Mouse (Mus musculus): ENCODE data around the gene Safb2. TPM values are rescaled to one million over a fixed set of nuclear protein-coding genes. Genes with fewer than 3 reads are reported as not detected.

Safb2 gene
- polyA plus RNA-seq, 1 experiment: 60.9 TPM

DNA sequence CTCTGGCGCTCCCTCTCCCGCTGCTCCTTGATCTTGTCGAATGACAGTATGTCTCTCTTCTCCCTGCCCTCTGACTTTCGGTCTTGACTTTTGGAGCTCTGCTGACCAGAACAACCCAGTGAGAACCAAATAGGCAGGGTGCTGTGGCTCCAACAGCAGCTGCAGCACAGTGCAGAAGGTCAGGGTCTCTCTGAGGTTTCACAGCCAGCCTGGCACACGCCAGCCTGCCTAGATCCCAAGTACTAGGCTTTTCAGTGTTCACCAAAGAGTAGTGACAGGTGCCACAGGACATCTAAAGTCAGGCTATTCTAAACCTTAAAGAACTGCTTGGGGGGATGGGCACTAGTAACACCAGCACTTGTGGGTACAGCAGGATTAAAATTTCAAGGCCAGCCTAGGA is 17.5 kb downstream of the Safb2 start:
- Histone ChIP-seq H3K4me1 (ENCODE audit: control insufficient read depth, insufficient read depth, low read length) (no peaks in the 10 kb centered on the region), H3K27ac (ENCODE audit: insufficient read depth, low read length) (no peak overlapping the region), H3K4me3 (ENCODE audit: insufficient read depth, low read length) (no peak overlapping the region)
- no peak for TF ChIP-seq CTCF (IDR thresholded peaks at IDR 0.05; ENCODE audit: borderline replicate concordance, insufficient read depth, low read length)

DNA sequence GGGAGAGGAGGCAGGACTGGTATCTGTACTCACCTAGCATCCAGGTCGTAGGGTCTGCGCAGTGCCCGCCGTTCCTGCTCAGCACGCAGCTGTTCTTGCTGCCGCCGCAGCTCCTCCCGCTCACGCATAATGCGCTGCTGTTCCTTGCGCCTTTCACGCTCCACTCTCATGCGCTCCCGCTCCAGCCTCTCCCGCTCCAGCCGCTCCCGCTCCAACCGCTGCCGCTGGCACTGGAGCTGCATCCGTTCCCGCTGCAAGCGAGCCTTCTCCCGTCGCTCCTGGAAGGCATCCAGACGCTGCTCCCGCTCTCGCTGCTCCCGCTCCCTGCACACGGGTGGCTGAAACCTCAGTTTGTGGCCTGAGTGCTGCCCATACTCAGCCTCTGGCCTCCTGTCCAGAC is 18.1 kb downstream of the Safb2 start:
- no peak overlapping the region for H3K4me3 ChIP-seq (ENCODE audit: insufficient read depth, low read length)
- H3K4me1 ChIP-seq (ENCODE audit: control insufficient read depth, insufficient read depth, low read length): no peaks in the 10 kb centered on the region
- no peak for TF ChIP-seq CTCF (IDR thresholded peaks at IDR 0.05; ENCODE audit: borderline replicate concordance, insufficient read depth, low read length)

DNA sequence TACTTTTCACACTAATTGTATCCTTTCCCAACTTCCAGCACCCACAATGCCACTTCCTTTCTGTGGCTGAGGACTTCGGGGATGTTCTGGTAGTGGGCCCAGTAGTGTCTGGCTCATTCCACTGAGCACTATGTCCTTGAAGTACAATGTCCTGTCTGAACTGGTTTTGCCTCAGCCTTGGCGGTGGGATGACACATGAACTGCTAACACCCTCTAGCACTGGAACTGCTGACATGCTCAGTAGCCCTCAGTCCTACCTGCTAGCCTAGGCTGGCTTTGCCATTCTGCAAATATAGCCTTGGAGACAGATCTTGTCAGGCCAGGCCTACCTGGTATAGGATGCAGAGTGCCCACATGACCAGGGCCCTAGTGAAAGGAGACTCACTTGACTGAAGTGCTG is 22.5 kb downstream of the Safb2 start:
- no peak overlapping the region for H3K4me3 ChIP-seq (ENCODE audit: insufficient read depth, low read length)
- H3K27ac ChIP-seq (ENCODE audit: insufficient read depth, low read length): no peak overlapping the region
- no peaks in the 10 kb centered on the region for H3K4me1 ChIP-seq (ENCODE audit: control insufficient read depth, insufficient read depth, low read length)
- TF ChIP-seq CTCF (IDR thresholded peaks at IDR 0.05; ENCODE audit: borderline replicate concordance, insufficient read depth, low read length) (no peak), POLR2A (IDR thresholded peaks at IDR 0.05; ENCODE audit: low read depth, low read length) (no peak)

More for the DNA sequence above, 18.1 kb downstream of the Safb2 start:
- no peak overlapping the region for H3K27ac ChIP-seq (ENCODE audit: insufficient read depth, low read length)

DNA sequence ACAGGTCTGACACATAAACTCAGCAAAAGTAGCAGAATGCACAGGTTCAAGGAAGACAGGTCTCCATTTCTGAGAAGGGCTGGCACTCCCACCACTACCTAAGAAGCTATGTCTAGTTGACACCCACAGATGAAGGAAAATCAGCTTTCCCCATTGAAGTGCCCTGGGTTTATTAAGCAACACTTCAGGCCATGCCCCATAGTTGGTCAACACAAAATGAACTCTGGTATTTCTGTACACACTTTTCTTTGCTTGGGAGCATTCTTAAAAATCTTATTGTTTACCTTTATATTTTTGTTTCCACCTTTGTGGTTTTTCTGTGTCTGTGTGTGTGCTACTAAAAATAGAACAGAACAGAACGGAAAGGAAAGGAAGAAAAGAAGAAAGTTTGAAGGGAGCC is 24.3 kb downstream of the Safb2 start:
- no peak overlapping the region for H3K27ac ChIP-seq (ENCODE audit: insufficient read depth, low read length)
- TF ChIP-seq POLR2A (IDR thresholded peaks at IDR 0.05; ENCODE audit: low read depth, low read length) (no peak), CTCF (IDR thresholded peaks at IDR 0.05; ENCODE audit: borderline replicate concordance, insufficient read depth, low read length) (no peak)
- no peaks in the 10 kb centered on the region for H3K4me1 ChIP-seq (ENCODE audit: control insufficient read depth, insufficient read depth, low read length)
- no peak overlapping the region for H3K4me3 ChIP-seq (ENCODE audit: insufficient read depth, low read length)

DNA sequence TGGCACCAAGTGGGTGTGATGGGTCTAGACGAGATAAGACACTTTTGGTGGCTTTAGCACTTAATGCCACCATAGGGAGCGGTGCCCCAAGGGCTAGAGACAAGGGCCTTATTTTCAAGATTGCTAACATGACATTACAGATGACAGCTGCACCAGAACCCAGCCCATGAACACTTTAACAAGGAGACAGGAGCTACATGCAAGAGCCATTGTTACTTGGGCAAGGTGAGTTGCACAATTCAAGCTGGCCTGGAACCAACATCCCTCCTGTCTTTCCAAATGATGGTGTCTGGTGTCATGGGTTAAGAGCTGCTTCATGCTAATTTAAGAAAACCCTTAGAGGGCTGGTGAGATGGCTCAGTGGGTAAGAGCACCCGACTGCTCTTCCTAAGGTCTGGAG is 25.0 kb downstream of the Safb2 start:
- H3K27ac ChIP-seq (ENCODE audit: insufficient read depth, low read length): no peak overlapping the region
- no peak for TF ChIP-seq POLR2A (IDR thresholded peaks at IDR 0.05; ENCODE audit: low read depth, low read length)
- TF ChIP-seq CTCF (IDR thresholded peaks at IDR 0.05; ENCODE audit: borderline replicate concordance, insufficient read depth, low read length): no peak

DNA sequence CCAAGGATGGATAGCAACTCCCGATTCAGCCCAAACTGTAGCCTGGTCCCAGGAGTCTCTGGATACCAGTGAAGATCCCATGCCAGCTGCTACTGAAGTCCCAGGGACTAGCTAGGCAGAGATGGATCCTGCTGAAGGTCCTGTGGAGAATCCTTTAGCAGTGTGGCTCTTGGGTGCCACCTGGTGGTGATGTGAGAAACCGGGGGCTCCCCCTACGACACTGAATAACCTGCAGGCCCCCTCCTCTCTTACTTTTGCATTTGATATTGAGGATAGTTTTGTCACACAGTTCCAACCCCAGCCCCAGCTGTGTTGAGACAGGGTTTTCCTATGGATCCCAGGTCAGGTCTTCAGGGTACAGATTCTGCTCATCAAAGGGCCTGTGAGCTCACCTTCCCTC is 25.9 kb downstream of the Safb2 start:
- H3K4me3 ChIP-seq (ENCODE audit: insufficient read depth, low read length): no peak overlapping the region
- H3K27ac ChIP-seq (ENCODE audit: insufficient read depth, low read length): no peak overlapping the region
- H3K4me1 ChIP-seq (ENCODE audit: control insufficient read depth, insufficient read depth, low read length): no peaks in the 10 kb centered on the region
- TF ChIP-seq POLR2A (IDR thresholded peaks at IDR 0.05; ENCODE audit: low read depth, low read length) (no peak), CTCF (IDR thresholded peaks at IDR 0.05; ENCODE audit: borderline replicate concordance, insufficient read depth, low read length) (peak; percentile 49; the same call in 1 of the 2 replicates)

More for the DNA sequence above, 25.0 kb downstream of the Safb2 start:
- H3K4me1 ChIP-seq (ENCODE audit: control insufficient read depth, insufficient read depth, low read length): no peaks in the 10 kb centered on the region
- no peak overlapping the region for H3K4me3 ChIP-seq (ENCODE audit: insufficient read depth, low read length)

DNA sequence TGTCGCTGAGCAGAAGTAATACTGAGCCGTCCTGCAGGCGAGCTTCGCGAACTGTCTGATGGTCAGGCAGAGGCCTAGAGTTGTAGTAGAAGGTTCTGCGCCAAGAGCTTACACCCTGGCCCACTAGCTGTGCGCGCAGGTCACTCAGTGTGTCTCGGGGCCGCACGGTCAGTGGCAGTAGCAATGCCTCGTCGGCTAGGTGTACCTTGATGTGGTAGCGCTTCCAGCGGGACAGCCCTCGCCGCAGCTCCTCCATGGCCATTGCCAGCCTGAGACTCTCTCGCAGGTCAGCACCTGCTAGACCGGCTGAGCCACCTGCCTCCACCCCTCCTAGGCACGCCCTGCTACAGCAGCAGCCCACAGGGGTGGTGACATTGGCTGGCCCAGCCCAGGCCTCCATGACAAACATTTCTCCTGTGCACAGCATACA is 30.2 kb downstream of the Safb2 start, which contains the start of gene Gm20219:
Gene Gm20219, minus strand, starts transcription at position 266 of the 430 bp plus-strand sequence.
- Histone ChIP-seq H3K4me3 (ENCODE audit: insufficient read depth, low read length) (no peak within 1 kb of the TSS), H3K4me1 (ENCODE audit: control insufficient read depth, insufficient read depth, low read length) (no peaks in the 10 kb centered on the region), H3K27ac (ENCODE audit: insufficient read depth, low read length) (no peak within 1 kb of the TSS)
- no peak for TF ChIP-seq CTCF (IDR thresholded peaks at IDR 0.05; ENCODE audit: borderline replicate concordance, insufficient read depth, low read length)
- no peak for TF ChIP-seq POLR2A (IDR thresholded peaks at IDR 0.05; ENCODE audit: low read depth, low read length)

DNA sequence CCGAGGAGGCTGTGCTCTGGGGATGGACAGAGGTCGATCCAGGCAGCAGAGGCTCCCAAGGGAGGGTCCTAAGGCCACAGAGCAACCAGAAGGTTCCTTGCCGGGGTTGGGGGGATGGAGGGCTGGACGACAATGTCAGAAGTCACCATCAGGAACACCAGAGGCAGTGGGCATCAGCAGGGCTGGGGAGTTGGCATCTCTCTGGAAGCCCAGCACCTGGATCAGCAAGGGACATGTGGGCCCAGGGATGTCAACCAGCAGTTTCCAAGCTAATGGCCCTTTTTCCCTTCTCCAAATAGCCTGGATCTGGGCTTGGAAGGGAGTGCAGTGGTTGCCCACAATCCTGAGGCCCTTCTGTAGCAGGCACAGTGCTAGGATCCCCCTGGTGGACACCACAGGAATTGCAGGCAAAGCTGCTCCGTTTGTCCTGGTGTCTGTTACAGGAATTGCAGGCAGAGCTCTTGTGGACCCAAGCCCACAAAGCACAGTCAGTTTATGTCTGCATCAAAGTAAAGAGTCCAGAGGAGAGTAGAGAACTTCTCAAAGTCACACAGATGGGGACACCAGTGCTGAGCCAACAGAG is 31.5 kb downstream of the Safb2 start:
- Histone ChIP-seq H3K4me3 (ENCODE audit: insufficient read depth, low read length) (no peak overlapping the region), H3K4me1 (ENCODE audit: control insufficient read depth, insufficient read depth, low read length) (no peaks in the 10 kb centered on the region), H3K27ac (ENCODE audit: insufficient read depth, low read length) (no peak overlapping the region)
- no peak for TF ChIP-seq POLR2A (IDR thresholded peaks at IDR 0.05; ENCODE audit: low read depth, low read length)
- peak; percentile 97 for TF ChIP-seq CTCF (IDR thresholded peaks at IDR 0.05; ENCODE audit: borderline replicate concordance, insufficient read depth, low read length)

DNA sequence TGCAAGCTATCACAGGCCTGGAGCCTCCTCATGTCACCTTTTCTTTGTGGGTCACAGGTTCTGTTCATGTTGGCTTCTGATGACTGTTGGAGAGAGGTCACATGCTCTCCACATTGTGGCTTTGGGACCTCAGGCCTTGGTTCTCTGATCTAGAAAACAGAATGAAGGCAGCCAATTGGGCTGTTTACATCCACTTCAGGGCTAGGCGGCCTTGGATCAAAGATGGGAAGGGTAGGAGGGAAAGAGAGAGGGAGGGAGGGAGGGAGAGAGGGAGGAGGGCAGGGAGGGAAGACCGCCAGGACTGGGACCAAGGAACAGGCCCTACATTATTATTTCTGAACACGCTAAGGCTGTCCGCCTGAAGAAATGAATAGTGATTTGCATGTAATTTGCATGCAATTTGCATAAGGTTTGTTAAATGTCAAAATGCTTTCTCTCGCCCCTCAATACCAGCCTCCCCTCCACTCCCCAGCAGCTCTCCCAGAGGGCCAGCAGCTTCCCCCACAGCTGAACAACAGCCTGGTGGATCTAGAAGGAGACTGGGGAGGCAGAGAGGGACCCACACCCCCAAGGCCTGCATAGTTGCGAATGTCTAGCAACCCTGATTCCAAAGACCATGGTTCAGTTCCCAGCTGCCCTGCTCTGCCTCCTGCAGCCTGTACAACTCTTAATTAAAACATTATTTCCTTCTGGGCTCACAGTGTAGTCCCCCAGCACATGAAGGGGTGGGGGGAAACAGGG is 32.4 kb downstream of the Safb2 start:
- H3K4me3 ChIP-seq (ENCODE audit: insufficient read depth, low read length): no peak overlapping the region
- H3K4me1 ChIP-seq (ENCODE audit: control insufficient read depth, insufficient read depth, low read length): no peaks in the 10 kb centered on the region
- H3K27ac ChIP-seq (ENCODE audit: insufficient read depth, low read length): no peak overlapping the region
- TF ChIP-seq POLR2A (IDR thresholded peaks at IDR 0.05; ENCODE audit: low read depth, low read length) (no peak), CTCF (IDR thresholded peaks at IDR 0.05; ENCODE audit: borderline replicate concordance, insufficient read depth, low read length) (no peak)

DNA sequence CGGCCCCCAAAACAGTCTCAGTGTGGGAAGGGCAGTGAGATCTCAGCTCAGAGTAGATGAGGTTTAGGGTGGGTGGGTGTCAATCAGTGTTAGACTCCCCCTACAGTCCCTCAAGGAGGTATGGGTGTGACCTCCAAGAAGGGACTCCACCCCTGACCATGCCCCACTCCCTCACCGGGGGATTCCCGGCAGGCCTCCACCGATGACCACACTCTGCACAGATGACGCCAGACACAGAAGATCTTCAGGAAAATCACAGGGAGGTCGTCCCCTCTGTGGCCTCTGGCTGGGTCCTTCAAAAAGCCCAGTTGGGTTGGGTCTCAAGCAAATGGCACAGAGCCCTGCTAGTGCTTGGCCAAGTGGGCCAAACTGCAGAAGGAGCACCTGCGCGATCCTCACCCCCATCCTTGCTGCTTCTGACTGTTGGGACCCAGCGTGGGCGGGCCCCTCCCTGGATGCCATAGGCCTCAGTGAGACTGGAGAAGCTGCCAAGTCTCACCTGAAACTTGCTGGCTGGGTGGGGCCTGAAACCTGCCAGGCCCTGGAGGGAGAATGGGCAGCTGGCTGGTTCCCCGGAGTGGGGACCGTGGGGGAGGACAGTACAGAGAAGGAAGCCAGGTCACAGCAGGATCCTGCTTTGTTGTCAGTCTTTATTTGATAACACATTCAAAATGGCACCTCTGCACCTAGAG is 33.5 kb downstream of the Safb2 start:
- Histone ChIP-seq H3K4me1 (ENCODE audit: control insufficient read depth, insufficient read depth, low read length) (no peaks in the 10 kb centered on the region), H3K27ac (ENCODE audit: insufficient read depth, low read length) (no peak overlapping the region), H3K4me3 (ENCODE audit: insufficient read depth, low read length) (no peak overlapping the region)
- no peak for TF ChIP-seq POLR2A (IDR thresholded peaks at IDR 0.05; ENCODE audit: low read depth, low read length)
- TF ChIP-seq CTCF (IDR thresholded peaks at IDR 0.05; ENCODE audit: borderline replicate concordance, insufficient read depth, low read length): no peak
